Comparison of ENCODE assay signal across 17 mouse cellular contexts in genomic region chr6:127837910-127838309, GRCm38 (mm10). TPM values are rescaled to one million over a fixed set of nuclear protein-coding genes. Genes with fewer than 3 reads are reported as not detected.
"Had no signal": no experiment of that assay in that cellular context is flagged by ENCODE, and none has a peak within 500 bp of the region (broad histone marks: within the 10 kb centered on the region; RNA-seq: fewer than 3 reads in every experiment).

No protein-coding gene starts in this region.

- H3K4me3 ChIP-seq: neural tube, embryonic 13.5 days; neural tube, embryonic 15.5 days; stomach, embryonic 15.5 days had no signal

- DNase-seq: retina, postnatal 1 day; right cerebral cortex, adult 18-20 months; right cerebral cortex, postnatal 14 days; right cerebral cortex, postnatal 25 days; right cerebral cortex, postnatal 4 days; spleen, adult 18-20 months; thymus, adult 18-20 months; thymus, adult 2 months; thymus, postnatal 14 days; thymus, postnatal 25 days; thymus, postnatal 36 days; thymus, postnatal 4 days had no signal

- H3K4me1 ChIP-seq: neural tube, embryonic 13.5 days; neural tube, embryonic 15.5 days; stomach, embryonic 15.5 days had no signal

- H3K36me3 ChIP-seq: neural tube, embryonic 13.5 days; neural tube, embryonic 15.5 days; stomach, embryonic 15.5 days had no signal

- H3K9ac ChIP-seq: neural tube, embryonic 13.5 days; neural tube, embryonic 15.5 days; stomach, embryonic 15.5 days had no signal

- H3K4me2 ChIP-seq: neural tube, embryonic 13.5 days; neural tube, embryonic 15.5 days; stomach, embryonic 15.5 days had no signal

- H3K9me3 ChIP-seq: neural tube, embryonic 13.5 days; neural tube, embryonic 15.5 days; stomach, embryonic 15.5 days had no signal

- H3K27ac ChIP-seq: neural tube, embryonic 13.5 days; neural tube, embryonic 15.5 days; stomach, embryonic 15.5 days; stomach, postnatal 0 days had no signal

- H3K27me3 ChIP-seq: neural tube, embryonic 13.5 days; neural tube, embryonic 15.5 days; stomach, embryonic 15.5 days had no signal

RNA-seq across cellular contexts. Expression of gene Tspan11, which starts 49.5 kb away (rescaled TPM):
- total RNA-seq: neutrophil, adult 5-6 weeks had no signal
